Mouse (Mus musculus): ENCODE measurements at regions not wholly inside any gene's neighbourhood (a gene's known extent, or its start where the extent isn't known, plus 50 kb on each side); places are given as distances from the start of the nearest gene placed in this dataset.

DNA sequence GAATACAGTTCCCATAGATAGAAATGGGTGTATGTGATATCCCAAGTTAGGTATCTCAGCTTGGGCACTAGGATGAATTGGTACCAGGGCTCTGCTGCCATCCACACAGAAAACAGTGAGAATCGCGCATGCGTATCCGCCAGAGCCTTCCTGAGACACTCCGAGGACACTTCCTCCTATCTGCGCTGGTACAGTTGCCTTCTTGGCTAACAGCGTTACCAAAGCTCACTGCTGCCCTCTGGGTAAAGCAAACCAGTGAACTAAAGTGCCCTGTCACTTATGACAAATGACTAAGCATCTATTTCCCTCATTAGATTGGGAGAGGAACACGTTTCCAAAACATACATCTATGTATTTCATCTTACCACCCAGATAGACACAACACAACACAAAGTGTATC, 78.8 kb upstream of the Tnfaip3 start:
- 22% methylated on average over 8 of the region's 8 CpGs for WGBS

DNA sequence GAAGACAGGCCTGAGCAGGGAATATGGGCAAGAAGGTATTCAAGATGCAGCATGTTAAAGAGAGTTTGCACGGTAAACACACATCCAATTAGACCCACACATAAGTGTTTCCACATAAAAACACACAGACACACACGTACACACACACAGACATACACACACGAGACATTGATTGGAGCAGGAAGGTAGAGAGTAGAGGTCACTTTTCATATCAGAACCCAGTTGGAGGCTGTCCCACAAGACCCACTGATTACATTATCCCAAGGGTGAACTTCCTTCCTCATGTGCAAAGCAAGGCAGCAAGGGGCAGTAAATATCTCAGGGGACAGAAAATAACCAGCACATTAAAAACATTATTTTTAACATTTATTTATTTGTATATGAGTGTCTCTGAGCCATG, 78.2 kb upstream of the Tnfaip3 start:
- 71% methylated on average over 3 of the region's 3 CpGs for WGBS
- no peak for DNase-seq (ENCODE audit: low read depth, low spot score)

More for the DNA sequence above, 78.8 kb upstream of the Tnfaip3 start:
- peak; percentile 71 for DNase-seq (ENCODE audit: low read depth, low spot score)

DNA sequence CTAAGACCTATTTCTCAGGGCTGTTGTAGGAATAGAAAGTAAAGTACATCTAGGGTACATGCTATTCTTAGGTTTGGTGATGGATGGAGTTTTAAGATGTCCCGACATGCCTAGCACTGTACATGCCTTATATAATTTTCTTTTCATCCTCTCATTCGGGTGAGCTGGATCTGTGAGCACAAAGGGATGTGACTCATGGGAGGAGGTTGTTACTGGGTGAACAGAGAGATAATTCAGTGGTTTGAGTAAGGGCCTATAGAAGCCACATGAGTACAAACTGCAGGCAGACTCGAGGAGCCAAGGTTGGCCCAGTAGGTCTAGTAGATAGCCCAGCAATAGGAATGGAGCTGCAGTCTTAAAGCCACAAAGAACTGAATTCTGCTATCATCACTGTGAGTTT, 76.5 kb upstream of the Tnfaip3 start:
- 86% methylated on average over 3 of the region's 3 CpGs for WGBS
- DNase-seq (ENCODE audit: low read depth, low spot score) = no peak

DNA sequence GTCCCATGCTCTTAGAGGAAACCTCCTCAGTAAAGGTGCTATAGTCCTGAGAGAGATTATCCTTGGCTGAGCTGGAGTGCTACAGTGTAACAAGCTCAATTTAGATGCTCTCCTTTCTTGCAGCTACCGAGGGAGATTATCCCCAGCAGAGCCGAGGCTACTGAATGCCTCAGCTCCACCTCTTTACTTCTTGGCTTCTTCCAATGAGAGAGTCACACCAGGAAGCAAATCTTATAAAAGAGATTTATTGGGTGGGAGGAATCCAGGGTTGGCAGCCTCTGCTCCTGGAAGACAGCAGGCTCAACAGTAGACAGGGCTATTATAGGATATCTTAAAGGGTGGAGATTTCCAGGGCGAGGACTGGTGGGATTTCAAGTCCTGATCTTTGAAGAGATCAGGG, 75.7 kb upstream of the Tnfaip3 start:
- DNase-seq (ENCODE audit: low read depth, low spot score) = peak; percentile 59
- WGBS = 13% methylated on average over 3 of the region's 3 CpGs

DNA sequence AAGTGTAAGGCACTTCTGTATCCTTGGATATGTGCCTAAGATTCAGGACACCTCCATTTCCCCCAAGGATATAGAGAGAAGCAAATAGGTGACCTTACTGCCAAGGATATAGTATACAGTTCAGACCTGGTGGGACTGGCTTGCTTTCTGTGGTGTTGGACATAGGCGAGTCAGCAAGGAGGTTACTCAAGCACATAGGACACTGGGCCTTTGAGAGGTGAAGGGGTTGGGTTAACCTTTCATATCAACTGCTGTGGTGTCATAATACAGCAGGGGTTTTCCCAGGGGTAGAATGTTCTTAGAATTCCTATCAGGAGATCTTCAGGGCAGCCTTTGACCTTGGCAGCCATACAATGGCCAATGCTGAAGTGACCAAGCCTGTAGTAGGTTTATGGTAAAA, 71.5 kb upstream of the Tnfaip3 start:
- WGBS = 91% methylated on average over 1 of the region's 1 CpGs
- no peak for DNase-seq (ENCODE audit: low read depth, low spot score)

DNA sequence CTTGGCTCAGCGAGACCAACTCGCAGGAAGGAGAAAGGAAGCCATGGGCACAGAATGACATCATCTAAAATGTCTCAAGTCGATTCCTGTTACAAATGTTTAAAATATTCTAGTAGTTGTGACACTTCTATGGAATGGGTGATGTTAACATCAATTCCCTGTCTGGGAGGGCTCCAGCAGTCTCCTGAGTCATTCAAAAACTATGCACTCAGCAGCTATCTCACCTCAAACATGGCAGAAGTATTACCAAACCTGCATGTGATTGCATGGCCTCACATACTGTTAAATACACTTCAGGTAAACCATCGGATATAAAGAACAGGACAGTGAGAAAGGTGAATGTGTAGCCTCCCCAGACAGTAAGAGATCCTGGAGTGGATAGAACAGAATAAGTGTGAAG, 66.7 kb upstream of the Tnfaip3 start:
- no peak for DNase-seq (ENCODE audit: low read depth, low spot score)
- 76% methylated on average over 4 of the region's 4 CpGs for WGBS

DNA sequence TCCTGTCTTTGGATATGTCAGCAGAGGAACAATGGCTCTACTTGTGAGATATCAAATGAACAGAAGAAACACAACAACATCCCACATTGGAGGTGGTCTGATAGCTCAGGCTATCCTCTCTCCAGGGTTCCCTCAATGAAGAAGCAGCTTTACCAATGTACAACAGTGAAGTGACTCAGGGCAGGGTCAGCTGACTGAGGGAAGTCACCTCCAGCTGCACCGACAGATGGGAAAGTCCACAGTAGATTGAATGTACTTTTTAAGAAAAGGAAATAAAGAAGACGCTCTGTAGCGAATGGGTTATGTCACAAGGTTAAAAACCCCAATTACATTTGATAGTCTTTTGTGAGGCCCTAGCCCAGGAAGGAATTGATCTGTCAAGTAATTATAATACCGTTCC, 62.6 kb upstream of the Tnfaip3 start:
- DNase-seq (ENCODE audit: low read depth, low spot score) = no peak
- WGBS = 72% methylated on average over 4 of the region's 4 CpGs

DNA sequence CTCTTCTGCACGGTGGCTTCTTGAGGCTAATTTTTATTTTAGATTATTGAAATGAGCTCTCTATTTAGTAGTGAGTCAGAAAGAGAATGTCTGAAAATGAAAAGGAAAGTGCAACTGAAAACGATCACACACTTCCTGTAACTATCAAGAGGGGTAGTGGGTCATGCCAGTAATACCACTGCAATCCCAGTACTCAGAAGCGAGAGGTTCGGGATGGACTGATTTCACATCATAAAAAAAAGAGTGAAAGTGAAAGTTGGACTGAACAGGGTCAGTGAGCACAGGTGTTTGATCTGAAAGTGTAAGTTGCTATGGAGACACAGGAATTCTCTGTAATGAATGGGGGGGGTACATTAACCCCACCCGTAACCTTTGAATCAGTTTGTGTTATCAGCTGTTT, 52.9 kb upstream of the Tnfaip3 start:
- 32% methylated on average over 5 of the region's 5 CpGs for WGBS
- DNase-seq (ENCODE audit: low read depth, low spot score) = no peak

DNA sequence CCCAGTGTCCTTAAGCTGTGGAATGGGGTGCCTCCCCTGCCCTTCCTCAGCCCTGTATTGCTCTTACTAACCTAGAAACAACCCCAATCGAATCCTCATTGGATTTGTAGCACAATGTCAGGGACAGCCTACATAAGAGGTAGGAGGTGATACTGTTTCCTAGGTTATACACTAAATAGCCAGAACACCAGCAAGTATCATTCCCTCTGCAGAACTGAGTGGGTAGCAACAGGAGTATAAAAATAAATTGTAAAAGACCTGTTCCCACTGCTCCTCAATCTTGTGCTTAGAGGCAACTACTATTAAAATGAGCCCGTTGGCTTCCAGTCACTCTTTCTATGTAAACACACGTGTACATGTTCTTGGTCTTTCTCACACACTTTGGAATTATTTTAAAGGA, 52.2 kb upstream of the Tnfaip3 start:
- 78% methylated on average over 3 of the region's 3 CpGs for WGBS
- no peak for DNase-seq (ENCODE audit: low read depth, low spot score)

DNA sequence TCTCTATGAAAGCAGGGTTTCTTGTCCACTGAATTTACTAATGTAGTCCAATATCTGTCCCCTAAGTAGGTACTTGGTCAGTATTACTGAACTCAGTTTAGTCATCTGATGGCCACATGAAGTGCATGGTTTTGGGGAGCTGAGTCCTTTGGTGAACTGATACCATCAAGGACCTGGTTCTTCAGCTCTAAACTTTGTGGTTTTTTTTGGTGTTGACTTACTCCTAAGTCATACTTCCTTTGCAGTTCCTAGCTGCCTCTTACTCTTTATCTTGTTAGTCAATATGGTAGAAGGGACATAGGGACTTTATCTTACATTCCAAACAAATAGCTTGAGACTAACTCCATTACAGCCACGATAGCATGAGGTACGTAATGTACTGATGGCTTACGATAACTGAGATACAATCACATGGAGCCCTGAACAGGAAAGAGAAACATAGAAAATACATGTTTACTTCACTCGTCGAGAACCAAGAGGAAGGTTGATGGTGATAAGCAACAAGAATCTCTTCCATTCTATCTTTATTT, 51.4 kb upstream of the Tnfaip3 start:
- 88% methylated on average over 5 of the region's 5 CpGs for WGBS
- DNase-seq (ENCODE audit: low read depth, low spot score) = no peak
